Mouse (Mus musculus): ENCODE measurements at regions not wholly inside any gene's neighbourhood (a gene's known extent, or its start where the extent isn't known, plus 50 kb on each side); places are given as distances from the start of the nearest gene placed in this dataset.

- TF ChIP-seq POLR2A (IDR thresholded peaks at IDR 0.05; ENCODE audit: insufficient read depth, low read depth, low read length) (no peak), CTCF (IDR thresholded peaks at IDR 0.05; ENCODE audit: insufficient read depth, low read depth, low read length) (no peak)
- Histone ChIP-seq H3K27ac (ENCODE audit: insufficient read depth, low read depth, low read length) (no peak overlapping the region), H3K4me3 (ENCODE audit: insufficient read depth, low read depth, low read length) (no peak overlapping the region), H3K4me1 (ENCODE audit: control insufficient read depth, insufficient read depth, low read length) (peaks cover 4% of the 10 kb centered on the region; the same call in 1 of the 2 replicates)
- 42% methylated on average over 12 of the region's 12 CpGs for WGBS
These were observed 160.1 kb downstream of the Kcna5 start for GRCm38 (mm10) chr6:126374970-126375620.

- no peak for TF ChIP-seq POLR2A (IDR thresholded peaks at IDR 0.05; ENCODE audit: insufficient read depth, low read depth, low read length)
- no peak for TF ChIP-seq CTCF (IDR thresholded peaks at IDR 0.05; ENCODE audit: insufficient read depth, low read depth, low read length)
- Histone ChIP-seq H3K4me3 (ENCODE audit: insufficient read depth, low read depth, low read length) (no peak overlapping the region), H3K4me1 (ENCODE audit: control insufficient read depth, insufficient read depth, low read length) (peaks cover 4% of the 10 kb centered on the region; the same call in 1 of the 2 replicates), H3K27ac (ENCODE audit: insufficient read depth, low read depth, low read length) (no peak overlapping the region)
- 61% methylated on average over 5 of the region's 5 CpGs for WGBS
These were observed 163.2 kb downstream of the Kcna5 start for GRCm38 (mm10) chr6:126371971-126372370.

- Histone ChIP-seq H3K4me3 (ENCODE audit: insufficient read depth, low read depth, low read length) (no peak overlapping the region), H3K27ac (ENCODE audit: insufficient read depth, low read depth, low read length) (no peak overlapping the region), H3K4me1 (ENCODE audit: control insufficient read depth, insufficient read depth, low read length) (peaks cover 4% of the 10 kb centered on the region; the same call in 1 of the 2 replicates)
- no peak for TF ChIP-seq POLR2A (IDR thresholded peaks at IDR 0.05; ENCODE audit: insufficient read depth, low read depth, low read length)
- TF ChIP-seq CTCF (IDR thresholded peaks at IDR 0.05; ENCODE audit: insufficient read depth, low read depth, low read length) = no peak
- WGBS = 88% methylated on average over 2 of the region's 2 CpGs
These were observed 163.7 kb downstream of the Kcna5 start for GRCm38 (mm10) chr6:126371489-126371888.

GRCm38 (mm10) chr6:126365495-126365894 lies 169.7 kb downstream of the Kcna5 start:
- Histone ChIP-seq H3K27ac (ENCODE audit: insufficient read depth, low read depth, low read length) (no peak overlapping the region), H3K4me3 (ENCODE audit: insufficient read depth, low read depth, low read length) (no peak overlapping the region), H3K4me1 (ENCODE audit: control insufficient read depth, insufficient read depth, low read length) (no peaks in the 10 kb centered on the region)
- 82% methylated on average over 8 of the region's 8 CpGs for WGBS
- no peak for TF ChIP-seq CTCF (IDR thresholded peaks at IDR 0.05; ENCODE audit: insufficient read depth, low read depth, low read length)
- TF ChIP-seq POLR2A (IDR thresholded peaks at IDR 0.05; ENCODE audit: insufficient read depth, low read depth, low read length) = no peak

GRCm38 (mm10) chr6:126362331-126362730 lies 172.9 kb downstream of the Kcna5 start:
- Histone ChIP-seq H3K27ac (ENCODE audit: insufficient read depth, low read depth, low read length) (no peak overlapping the region), H3K4me1 (ENCODE audit: control insufficient read depth, insufficient read depth, low read length) (no peaks in the 10 kb centered on the region), H3K4me3 (ENCODE audit: insufficient read depth, low read depth, low read length) (no peak overlapping the region)
- TF ChIP-seq POLR2A (IDR thresholded peaks at IDR 0.05; ENCODE audit: insufficient read depth, low read depth, low read length) (no peak), CTCF (IDR thresholded peaks at IDR 0.05; ENCODE audit: insufficient read depth, low read depth, low read length) (no peak)
- WGBS = 40% methylated on average over 3 of the region's 3 CpGs

- H3K4me3 ChIP-seq (ENCODE audit: insufficient read depth, low read depth, low read length) = no peak overlapping the region
- H3K4me1 ChIP-seq (ENCODE audit: control insufficient read depth, insufficient read depth, low read length) = 0 out of 2 replicates have a peak, but pooled peaks cover 3% of the 10 kb centered on the region
- no peak for TF ChIP-seq POLR2A (IDR thresholded peaks at IDR 0.05; ENCODE audit: insufficient read depth, low read depth, low read length)
- no peak for TF ChIP-seq CTCF (IDR thresholded peaks at IDR 0.05; ENCODE audit: insufficient read depth, low read depth, low read length)
- 31% methylated on average over 2 of the region's 2 CpGs for WGBS
- no peak overlapping the region for H3K27ac ChIP-seq (ENCODE audit: insufficient read depth, low read depth, low read length)
These were observed 181.9 kb downstream of the Kcna5 start for GRCm38 (mm10) chr6:126353346-126353745.

- 0 out of 2 replicates have a peak, but pooled peaks cover 3% of the 10 kb centered on the region for H3K4me1 ChIP-seq (ENCODE audit: control insufficient read depth, insufficient read depth, low read length)
- TF ChIP-seq CTCF (IDR thresholded peaks at IDR 0.05; ENCODE audit: insufficient read depth, low read depth, low read length) (no peak), POLR2A (IDR thresholded peaks at IDR 0.05; ENCODE audit: insufficient read depth, low read depth, low read length) (no peak)
- 75% methylated on average over 2 of the region's 2 CpGs for WGBS
- no peak overlapping the region for H3K4me3 ChIP-seq (ENCODE audit: insufficient read depth, low read depth, low read length)
- H3K27ac ChIP-seq (ENCODE audit: insufficient read depth, low read depth, low read length) = no peak overlapping the region
These were observed 183.8 kb upstream of the Ntf3 start for GRCm38 (mm10) chr6:126350476-126350875.

GRCm38 (mm10) chr6:126349905-126350304 lies 183.2 kb upstream of the Ntf3 start:
- TF ChIP-seq POLR2A (IDR thresholded peaks at IDR 0.05; ENCODE audit: insufficient read depth, low read depth, low read length) = no peak
- no peak for TF ChIP-seq CTCF (IDR thresholded peaks at IDR 0.05; ENCODE audit: insufficient read depth, low read depth, low read length)
- WGBS = 50% methylated on average over 2 of the region's 2 CpGs
- Histone ChIP-seq H3K4me3 (ENCODE audit: insufficient read depth, low read depth, low read length) (no peak overlapping the region), H3K27ac (ENCODE audit: insufficient read depth, low read depth, low read length) (no peak overlapping the region), H3K4me1 (ENCODE audit: control insufficient read depth, insufficient read depth, low read length) (0 out of 2 replicates have a peak, but pooled peaks cover 3% of the 10 kb centered on the region)

GRCm38 (mm10) chr6:126345221-126345620 lies 178.5 kb upstream of the Ntf3 start:
- H3K4me1 ChIP-seq (ENCODE audit: control insufficient read depth, insufficient read depth, low read length) = no peaks in the 10 kb centered on the region
- no peak overlapping the region for H3K27ac ChIP-seq (ENCODE audit: insufficient read depth, low read depth, low read length)
- 82% methylated on average over 5 of the region's 5 CpGs for WGBS
- H3K4me3 ChIP-seq (ENCODE audit: insufficient read depth, low read depth, low read length) = no peak overlapping the region
- TF ChIP-seq POLR2A (IDR thresholded peaks at IDR 0.05; ENCODE audit: insufficient read depth, low read depth, low read length) = no peak
- no peak for TF ChIP-seq CTCF (IDR thresholded peaks at IDR 0.05; ENCODE audit: insufficient read depth, low read depth, low read length)

Data from olfactory bulb, adult 2 months (tissue).